Mouse (Mus musculus) brain, embryonic 14.5 days (tissue): Measurements from ENCODE around the gene Atp10b.

ENCODE experiments used
- CTCF ChIP-seq: fragments of 200-500 bp; IDR thresholded peaks from 2 replicates; pipeline ENCODE4 v1.5.1; 2012; ENCODE audit warnings: inconsistent platforms, mild to moderate bottlenecking, moderate library complexity, borderline replicate concordance; ENCODE audit not compliant: insufficient read depth, insufficient read length; ENCODE audit errors: extremely low read depth
- POLR2A ChIP-seq: fragments of 200-500 bp; IDR thresholded peaks from 2 replicates; pipeline ENCODE4 v1.6.1; 2012; ENCODE audit warnings: mild to moderate bottlenecking, inconsistent platforms, borderline replicate concordance; ENCODE audit not compliant: poor library complexity, insufficient read depth, insufficient read length, severe bottlenecking; ENCODE audit errors: extremely low read depth

DNA sequence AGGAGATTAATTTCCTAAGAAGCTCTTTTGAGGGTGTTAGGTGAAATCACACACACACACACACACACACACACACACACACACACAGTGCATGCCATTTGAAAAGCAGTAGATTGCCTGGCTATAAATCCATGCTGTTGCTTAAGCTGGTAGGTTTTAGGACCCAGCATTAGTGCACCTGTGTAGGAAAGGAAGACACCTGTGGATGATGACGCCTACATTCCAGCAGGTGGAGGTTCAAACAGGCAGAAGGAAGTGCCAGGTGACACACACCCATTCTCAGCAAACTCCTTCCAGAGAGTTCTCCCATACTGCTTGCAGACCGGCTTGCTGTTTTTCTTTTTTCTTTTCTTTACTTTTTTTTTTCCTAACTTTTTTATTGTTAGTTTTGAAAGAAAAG is 5.7 kb downstream of the Atp10b start:
- no peak for TF ChIP-seq CTCF
- TF ChIP-seq POLR2A, result no peak
